Mouse (Mus musculus) MN1 (cell line): Measurements from ENCODE around the gene Tpo.

Source experiments
- DNase-seq: peaks from one replicate; pipeline ENCODE4 v3.0.0-alpha.2; 2016; ENCODE audit warnings: low spot score

Gene Tpo

DNA sequence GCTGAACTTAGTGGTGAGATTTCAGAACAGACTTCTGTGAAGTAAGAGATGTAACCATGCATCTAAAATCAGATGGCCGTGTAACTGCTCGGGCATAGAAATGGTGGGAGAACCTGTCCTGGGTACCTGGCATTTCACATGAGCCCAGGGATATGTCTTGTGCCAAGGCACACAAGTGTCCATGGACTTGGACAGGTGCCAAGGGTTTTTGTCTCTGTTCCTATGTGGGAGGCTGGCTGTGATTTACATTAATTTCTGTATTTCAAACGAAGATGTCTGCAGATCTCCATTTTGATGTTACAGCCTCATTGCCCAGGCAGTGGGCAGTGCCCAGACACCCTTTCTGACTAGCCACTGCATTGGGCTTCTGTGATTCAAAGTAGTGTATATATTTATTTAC, 115.3 kb downstream of the Tpo start:
- peak; percentile 13 for DNase-seq

- no peak for DNase-seq
These were observed 116.9 kb downstream of the Tpo start for GRCm38 (mm10) chr12:30015501-30015900.

DNA sequence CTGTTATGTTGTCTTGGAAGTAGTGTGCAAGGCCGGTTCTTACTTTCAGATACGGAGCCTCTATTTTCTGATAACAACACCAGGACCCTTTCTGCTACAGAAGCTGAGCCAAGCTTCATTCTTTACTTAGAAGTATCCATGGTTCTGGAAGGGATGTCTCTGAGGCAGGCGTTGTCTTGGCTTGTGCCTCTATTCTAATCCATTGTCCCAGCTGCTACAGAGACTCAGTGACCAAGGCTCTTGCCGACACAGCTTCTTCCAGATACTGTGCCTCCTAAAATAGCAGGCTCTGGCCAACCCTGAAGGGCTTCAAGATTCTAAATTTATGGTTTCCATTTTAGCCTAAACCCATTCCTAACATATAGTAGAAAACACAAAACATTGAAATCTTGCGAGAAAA, 123.7 kb downstream of the Tpo start:
- no peak for DNase-seq

GRCm38 (mm10) chr12:30006586-30006985, 125.8 kb downstream of the Tpo start:
- no peak for DNase-seq
